Mouse (Mus musculus) left cerebral cortex, postnatal 14 days (tissue): ENCODE data around the gene Sstr3. TPM values are rescaled to one million over a fixed set of nuclear protein-coding genes. Genes with fewer than 3 reads are reported as not detected.
A peak's percentile ranks its signal among the peaks of the same experiment; 100 is the strongest.

ENCODE experiments used
- DNase-seq, 2 experiments: peaks; one replicate each; pipeline ENCODE4 v3.0.0; 2021 to 2022; ENCODE audit warnings: low spot score in 2 of 2, mixed read lengths in 1 of 2
- intact Hi-C: fragments of 180-260 bp; cut with DNase I; formaldehyde crosslinking; loops from one replicate; pipeline ENCODE4 v1.15.1; 2025
- total RNA-seq, 2 experiments: library from RNA; stranded (reverse); gene quantifications; 2 replicates each; pipeline ENCODE4 v1.2.3; 2021

Gene Sstr3
- total RNA-seq, 2 experiments from 2014 or later, result 16.7 to 20.6 TPM

- intact Hi-C loops, result no loop called here
- DNase-seq, result no peak
Measured at GRCm38 (mm10) chr15:78564764-78565435, 20.4 kb upstream of the Sstr3 start.

GRCm38 (mm10) chr15:78563937-78564336 lies 19.5 kb upstream of the Sstr3 start:
- no peak for DNase-seq
- intact Hi-C loops, result no loop called here

- intact Hi-C loops, result no loop called here
- DNase-seq, result no peak
Measured at GRCm38 (mm10) chr15:78563344-78563743, 18.9 kb upstream of the Sstr3 start.

GRCm38 (mm10) chr15:78559141-78559979 lies 14.9 kb upstream of the Sstr3 start:
- intact Hi-C loops, result no loop called here
- no peak for DNase-seq

GRCm38 (mm10) chr15:78557693-78558535 lies 13.4 kb upstream of the Sstr3 start:
- DNase-seq, result no peak
- intact Hi-C loops, result no loop called here

GRCm38 (mm10) chr15:78554545-78555313 lies 10.2 kb upstream of the Sstr3 start:
- no peak for DNase-seq
- intact Hi-C loops, result no loop called here

GRCm38 (mm10) chr15:78549189-78549734 lies 4.8 kb upstream of the Sstr3 start:
- intact Hi-C loops, result no loop called here
- no peak for DNase-seq

- no peak for DNase-seq
- intact Hi-C loops, result no loop called here
Measured at GRCm38 (mm10) chr15:78548711-78549110, 4.2 kb upstream of the Sstr3 start.

GRCm38 (mm10) chr15:78548336-78548665 lies 3.8 kb upstream of the Sstr3 start:
- intact Hi-C loops, result no loop called here
- no peak for DNase-seq

- DNase-seq, result peak in 1 of 2 experiments; percentile 46
Measured at GRCm38 (mm10) chr15:78547415-78548335, 3.2 kb upstream of the Sstr3 start.

GRCm38 (mm10) chr15:78546060-78546459 lies 1.6 kb upstream of the Sstr3 start:
- no peak for DNase-seq
- intact Hi-C loops, result no loop called here

More at GRCm38 (mm10) chr15:78547415-78548335, 3.2 kb upstream of the Sstr3 start:
- intact Hi-C loops, result no loop called here

- no peak for DNase-seq
- intact Hi-C loops, result loop anchor here (5.0 kb wide), 1 partner anchor 38 kb away; no protein-coding TSS in a partner anchor
Measured at GRCm38 (mm10) chr15:78544041-78544440, 444 bp downstream of the Sstr3 start.

- peak; percentile 51 to 64 for DNase-seq
- intact Hi-C loops, result loop anchor here (5.0 kb wide), 1 partner anchor 39 kb away; no protein-coding TSS in a partner anchor
Measured at GRCm38 (mm10) chr15:78542767-78543303, 1.6 kb downstream of the Sstr3 start.

GRCm38 (mm10) chr15:78542098-78542766 lies 2.3 kb downstream of the Sstr3 start:
- no peak for DNase-seq
- intact Hi-C loops, result loop anchor here (5.0 kb wide), 1 partner anchor 40 kb away; no protein-coding TSS in a partner anchor

- no peak for DNase-seq
- intact Hi-C loops, result loop anchor here (5.0 kb wide), 1 partner anchor 41 kb away; no protein-coding TSS in a partner anchor
Measured at GRCm38 (mm10) chr15:78541606-78542005, 2.9 kb downstream of the Sstr3 start.

GRCm38 (mm10) chr15:78541036-78541435 lies 3.4 kb downstream of the Sstr3 start:
- no peak for DNase-seq
- intact Hi-C loops, result loop anchor here (5.0 kb wide), 1 partner anchor 41 kb away; no protein-coding TSS in a partner anchor
